Mouse (Mus musculus): ENCODE results near the gene Dock1. TPM values are rescaled to one million over a fixed set of nuclear protein-coding genes. Genes with fewer than 3 reads are reported as not detected.

Dock1 gene
- polyA plus RNA-seq, 1 experiment from 2014 or later, result 25.0 TPM

GRCm38 (mm10) chr7:134702481-134702880 lies 32.0 kb downstream of the Dock1 start:
- Histone ChIP-seq H3K36me3 (ENCODE audit: control insufficient read depth, insufficient read depth, low read length) (no peaks in the 10 kb centered on the region), H3K4me1 (replicated peaks; ENCODE audit: control insufficient read depth, insufficient read depth, low read length) (no peaks in the 10 kb centered on the region), H3K9me3 (ENCODE audit: control insufficient read depth, low read length) (no peaks in the 10 kb centered on the region), H3K27me3 (ENCODE audit: control insufficient read depth, insufficient read depth, low read length) (no peaks in the 10 kb centered on the region), H3K9ac (ENCODE audit: low read depth, low read length) (no peak overlapping the region), H3K27ac (ENCODE audit: low read depth, low read length) (no peak overlapping the region), H3K4me3 (ENCODE audit: low read depth, low read length) (no peak overlapping the region), H3K4me2 (replicated peaks; ENCODE audit: low read depth, low read length) (no peak overlapping the region)
- ATAC-seq (ENCODE audit: low FRiP score) (no peak), DNase-seq (ENCODE audit: low spot score) (no peak)
- 85% methylated on average over 5 of the region's 5 CpGs for WGBS

- ATAC-seq (ENCODE audit: low FRiP score), result no peak
- Histone ChIP-seq H3K4me3 (ENCODE audit: low read depth, low read length) (no peak overlapping the region), H3K9ac (ENCODE audit: low read depth, low read length) (no peak overlapping the region), H3K4me1 (replicated peaks; ENCODE audit: control insufficient read depth, insufficient read depth, low read length) (no peaks in the 10 kb centered on the region), H3K4me2 (replicated peaks; ENCODE audit: low read depth, low read length) (no peak overlapping the region), H3K27me3 (ENCODE audit: control insufficient read depth, insufficient read depth, low read length) (no peaks in the 10 kb centered on the region), H3K27ac (ENCODE audit: low read depth, low read length) (no peak overlapping the region), H3K36me3 (ENCODE audit: control insufficient read depth, insufficient read depth, low read length) (no peaks in the 10 kb centered on the region), H3K9me3 (ENCODE audit: control insufficient read depth, low read length) (no peaks in the 10 kb centered on the region)
- WGBS, result 97% methylated on average over 2 of the region's 2 CpGs
- DNase-seq (ENCODE audit: low spot score), result no peak
Measured at GRCm38 (mm10) chr7:134703704-134704103, 33.2 kb downstream of the Dock1 start.

- H3K4me2 ChIP-seq (replicated peaks; ENCODE audit: low read depth, low read length), result no peak overlapping the region
- no peak overlapping the region for H3K9ac ChIP-seq (ENCODE audit: low read depth, low read length)
- no peaks in the 10 kb centered on the region for H3K4me1 ChIP-seq (replicated peaks; ENCODE audit: control insufficient read depth, insufficient read depth, low read length)
- ATAC-seq (ENCODE audit: low FRiP score), result peak; percentile 65
- H3K27me3 ChIP-seq (ENCODE audit: control insufficient read depth, insufficient read depth, low read length), result no peaks in the 10 kb centered on the region
- WGBS, result 32% methylated on average over 5 of the region's 5 CpGs
- no peak overlapping the region for H3K4me3 ChIP-seq (ENCODE audit: low read depth, low read length)
- no peaks in the 10 kb centered on the region for H3K9me3 ChIP-seq (ENCODE audit: control insufficient read depth, low read length)
- no peaks in the 10 kb centered on the region for H3K36me3 ChIP-seq (ENCODE audit: control insufficient read depth, insufficient read depth, low read length)
- peak; percentile 18 for DNase-seq (ENCODE audit: low spot score)
- no peak overlapping the region for H3K27ac ChIP-seq (ENCODE audit: low read depth, low read length)
Measured at GRCm38 (mm10) chr7:134709226-134709853, 38.9 kb downstream of the Dock1 start.

GRCm38 (mm10) chr7:134711576-134711975 lies 41.1 kb downstream of the Dock1 start:
- H3K9ac ChIP-seq (ENCODE audit: low read depth, low read length), result no peak overlapping the region
- H3K9me3 ChIP-seq (ENCODE audit: control insufficient read depth, low read length), result no peaks in the 10 kb centered on the region
- no peak overlapping the region for H3K27ac ChIP-seq (ENCODE audit: low read depth, low read length)
- 88% methylated on average over 1 of the region's 1 CpGs for WGBS
- no peak overlapping the region for H3K4me3 ChIP-seq (ENCODE audit: low read depth, low read length)
- H3K36me3 ChIP-seq (ENCODE audit: control insufficient read depth, insufficient read depth, low read length), result no peaks in the 10 kb centered on the region
- DNase-seq (ENCODE audit: low spot score) (no peak), ATAC-seq (ENCODE audit: low FRiP score) (no peak)
- H3K4me1 ChIP-seq (replicated peaks; ENCODE audit: control insufficient read depth, insufficient read depth, low read length), result no peaks in the 10 kb centered on the region
- H3K27me3 ChIP-seq (ENCODE audit: control insufficient read depth, insufficient read depth, low read length), result no peaks in the 10 kb centered on the region
- no peak overlapping the region for H3K4me2 ChIP-seq (replicated peaks; ENCODE audit: low read depth, low read length)

GRCm38 (mm10) chr7:134719406-134719805 lies 49.0 kb downstream of the Dock1 start:
- Histone ChIP-seq H3K27me3 (ENCODE audit: control insufficient read depth, insufficient read depth, low read length) (no peaks in the 10 kb centered on the region), H3K36me3 (ENCODE audit: control insufficient read depth, insufficient read depth, low read length) (no peaks in the 10 kb centered on the region), H3K4me3 (ENCODE audit: low read depth, low read length) (no peak overlapping the region), H3K9ac (ENCODE audit: low read depth, low read length) (no peak overlapping the region), H3K9me3 (ENCODE audit: control insufficient read depth, low read length) (no peaks in the 10 kb centered on the region), H3K4me1 (replicated peaks; ENCODE audit: control insufficient read depth, insufficient read depth, low read length) (no peaks in the 10 kb centered on the region), H3K27ac (ENCODE audit: low read depth, low read length) (no peak overlapping the region), H3K4me2 (replicated peaks; ENCODE audit: low read depth, low read length) (no peak overlapping the region)
- no peak for DNase-seq (ENCODE audit: low spot score)
- no peak for ATAC-seq (ENCODE audit: low FRiP score)
- WGBS, result 75% methylated on average over 3 of the region's 3 CpGs

GRCm38 (mm10) chr7:134722361-134722760 lies 51.9 kb downstream of the Dock1 start:
- Histone ChIP-seq H3K27ac (ENCODE audit: low read depth, low read length) (no peak overlapping the region), H3K36me3 (ENCODE audit: control insufficient read depth, insufficient read depth, low read length) (no peaks in the 10 kb centered on the region), H3K9ac (ENCODE audit: low read depth, low read length) (no peak overlapping the region), H3K4me1 (replicated peaks; ENCODE audit: control insufficient read depth, insufficient read depth, low read length) (no peaks in the 10 kb centered on the region), H3K4me2 (replicated peaks; ENCODE audit: low read depth, low read length) (no peak overlapping the region), H3K9me3 (ENCODE audit: control insufficient read depth, low read length) (no peaks in the 10 kb centered on the region), H3K27me3 (ENCODE audit: control insufficient read depth, insufficient read depth, low read length) (no peaks in the 10 kb centered on the region), H3K4me3 (ENCODE audit: low read depth, low read length) (no peak overlapping the region)
- 95% methylated on average over 7 of the region's 7 CpGs for WGBS
- ATAC-seq (ENCODE audit: low FRiP score) (no peak), DNase-seq (ENCODE audit: low spot score) (no peak)

- Histone ChIP-seq H3K27ac (ENCODE audit: low read depth, low read length) (no peak overlapping the region), H3K9me3 (ENCODE audit: control insufficient read depth, low read length) (no peaks in the 10 kb centered on the region), H3K4me3 (ENCODE audit: low read depth, low read length) (no peak overlapping the region), H3K9ac (ENCODE audit: low read depth, low read length) (no peak overlapping the region), H3K4me1 (replicated peaks; ENCODE audit: control insufficient read depth, insufficient read depth, low read length) (no peaks in the 10 kb centered on the region), H3K27me3 (ENCODE audit: control insufficient read depth, insufficient read depth, low read length) (no peaks in the 10 kb centered on the region), H3K4me2 (replicated peaks; ENCODE audit: low read depth, low read length) (no peak overlapping the region), H3K36me3 (ENCODE audit: control insufficient read depth, insufficient read depth, low read length) (no peaks in the 10 kb centered on the region)
- DNase-seq (ENCODE audit: low spot score) (no peak), ATAC-seq (ENCODE audit: low FRiP score) (no peak)
- WGBS, result 90% methylated on average over 9 of the region's 9 CpGs
Measured at GRCm38 (mm10) chr7:134722955-134723354, 52.5 kb downstream of the Dock1 start.

GRCm38 (mm10) chr7:134723509-134723908 lies 53.1 kb downstream of the Dock1 start:
- DNase-seq (ENCODE audit: low spot score) (no peak), ATAC-seq (ENCODE audit: low FRiP score) (no peak)
- 88% methylated on average over 5 of the region's 5 CpGs for WGBS
- no peak overlapping the region for H3K4me2 ChIP-seq (replicated peaks; ENCODE audit: low read depth, low read length)
- no peaks in the 10 kb centered on the region for H3K9me3 ChIP-seq (ENCODE audit: control insufficient read depth, low read length)
- no peak overlapping the region for H3K4me3 ChIP-seq (ENCODE audit: low read depth, low read length)
- no peak overlapping the region for H3K9ac ChIP-seq (ENCODE audit: low read depth, low read length)
- no peak overlapping the region for H3K27ac ChIP-seq (ENCODE audit: low read depth, low read length)
- no peaks in the 10 kb centered on the region for H3K36me3 ChIP-seq (ENCODE audit: control insufficient read depth, insufficient read depth, low read length)
- H3K4me1 ChIP-seq (replicated peaks; ENCODE audit: control insufficient read depth, insufficient read depth, low read length), result no peaks in the 10 kb centered on the region
- no peaks in the 10 kb centered on the region for H3K27me3 ChIP-seq (ENCODE audit: control insufficient read depth, insufficient read depth, low read length)

GRCm38 (mm10) chr7:134724841-134725240 lies 54.4 kb downstream of the Dock1 start:
- WGBS, result 11% methylated on average over 7 of the region's 7 CpGs
- no peak overlapping the region for H3K4me2 ChIP-seq (replicated peaks; ENCODE audit: low read depth, low read length)
- ATAC-seq (ENCODE audit: low FRiP score) (no peak), DNase-seq (ENCODE audit: low spot score) (peak; percentile 33)
- H3K9me3 ChIP-seq (ENCODE audit: control insufficient read depth, low read length), result no peaks in the 10 kb centered on the region
- H3K4me3 ChIP-seq (ENCODE audit: low read depth, low read length), result no peak overlapping the region
- H3K36me3 ChIP-seq (ENCODE audit: control insufficient read depth, insufficient read depth, low read length), result no peaks in the 10 kb centered on the region
- no peaks in the 10 kb centered on the region for H3K4me1 ChIP-seq (replicated peaks; ENCODE audit: control insufficient read depth, insufficient read depth, low read length)
- no peaks in the 10 kb centered on the region for H3K27me3 ChIP-seq (ENCODE audit: control insufficient read depth, insufficient read depth, low read length)
- H3K27ac ChIP-seq (ENCODE audit: low read depth, low read length), result no peak overlapping the region
- H3K9ac ChIP-seq (ENCODE audit: low read depth, low read length), result no peak overlapping the region

Measured in hindbrain, embryonic 11.5 days (tissue).